Mouse (Mus musculus): ENCODE results near the gene Acoxl. TPM values are rescaled to one million over a fixed set of nuclear protein-coding genes. Genes with fewer than 3 reads are reported as not detected.
A peak's percentile ranks its signal among the peaks of the same experiment; 100 is the strongest.

Acoxl gene
- polyA plus RNA-seq, 1 experiment from 2014 or later = 0.09 TPM

DNA sequence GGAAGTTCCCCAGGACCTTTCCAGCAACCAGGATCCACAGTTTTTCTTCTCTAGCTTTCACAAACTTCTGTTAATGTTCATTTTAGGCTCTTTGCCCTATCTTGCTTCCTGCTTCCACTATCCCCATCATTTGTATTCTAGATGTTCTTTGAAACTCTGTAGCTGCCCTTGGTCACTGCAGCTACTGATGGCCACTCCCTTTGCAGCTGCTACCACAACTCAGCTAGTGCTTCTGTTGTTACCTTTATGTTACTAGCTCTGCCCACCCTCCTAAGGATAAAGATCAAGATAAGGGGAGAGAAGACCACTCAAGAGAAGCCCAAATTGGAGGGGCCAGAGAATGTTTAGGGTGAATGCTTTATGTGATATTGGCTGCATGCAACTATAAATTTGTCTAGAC lies 7.3 kb downstream of the Acoxl start:
- Histone ChIP-seq H3K4me3 (replicated peaks) (no peak overlapping the region), H3K9me3 (no peaks in the 10 kb centered on the region), H3K4me2 (replicated peaks) (no peak overlapping the region), H3K4me1 (replicated peaks) (no peaks in the 10 kb centered on the region), H3K27me3 (replicated peaks) (peaks cover under 1% of the 10 kb centered on the region; the same call in 1 of the 2 replicates), H3K9ac (no peak overlapping the region), H3K27ac (no peak overlapping the region), H3K36me3 (no peaks in the 10 kb centered on the region)
- no peak for ATAC-seq

- H3K27me3 ChIP-seq (replicated peaks) = no peaks in the 10 kb centered on the region
- H3K9ac ChIP-seq = no peak overlapping the region
- H3K36me3 ChIP-seq = no peaks in the 10 kb centered on the region
- no peak overlapping the region for H3K4me2 ChIP-seq (replicated peaks)
- H3K9me3 ChIP-seq = no peaks in the 10 kb centered on the region
- 35% methylated on average over 1 of the region's 1 CpGs for WGBS
- H3K27ac ChIP-seq = no peak overlapping the region
- H3K4me3 ChIP-seq (replicated peaks) = no peak overlapping the region
- no peak for ATAC-seq
- H3K4me1 ChIP-seq (replicated peaks) = no peaks in the 10 kb centered on the region
These were observed 7.9 kb downstream of the Acoxl start for GRCm38 (mm10) chr2:127846571-127846970.

DNA sequence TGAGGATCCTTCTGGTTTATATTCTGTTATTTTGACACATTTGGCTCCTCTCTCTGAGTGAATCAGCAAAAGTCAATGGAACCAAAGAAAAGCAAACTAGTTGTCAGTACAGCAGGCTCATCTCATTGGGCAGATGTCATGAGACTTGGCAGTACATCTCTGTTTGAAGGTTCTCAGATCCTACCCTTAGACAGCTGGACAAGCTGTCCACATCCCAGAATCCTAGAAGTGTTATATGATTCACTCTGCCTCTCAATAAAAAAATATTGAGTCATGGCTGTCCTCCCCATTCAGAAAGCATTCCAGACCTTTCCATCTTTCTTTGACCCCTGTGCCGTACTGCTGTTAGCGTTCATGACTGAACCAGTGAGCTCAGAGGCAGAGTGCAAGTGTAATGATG lies 11.7 kb downstream of the Acoxl start:
- Histone ChIP-seq H3K4me2 (replicated peaks) (no peak overlapping the region), H3K27ac (no peak overlapping the region), H3K4me1 (replicated peaks) (no peaks in the 10 kb centered on the region), H3K36me3 (no peaks in the 10 kb centered on the region), H3K9me3 (no peaks in the 10 kb centered on the region), H3K9ac (no peak overlapping the region), H3K4me3 (replicated peaks) (no peak overlapping the region), H3K27me3 (replicated peaks) (no peaks in the 10 kb centered on the region)
- WGBS = 63% methylated on average over 2 of the region's 2 CpGs
- no peak for ATAC-seq

GRCm38 (mm10) chr2:127854332-127854991 lies 15.8 kb downstream of the Acoxl start:
- no peaks in the 10 kb centered on the region for H3K36me3 ChIP-seq
- peak; percentile 45; the same call in 1 of the 2 replicates for ATAC-seq
- H3K27me3 ChIP-seq (replicated peaks) = no peaks in the 10 kb centered on the region
- H3K4me3 ChIP-seq (replicated peaks) = no peak overlapping the region
- 63% methylated on average over 3 of the region's 4 CpGs for WGBS
- H3K9me3 ChIP-seq = no peaks in the 10 kb centered on the region
- H3K4me1 ChIP-seq (replicated peaks) = no peaks in the 10 kb centered on the region
- H3K4me2 ChIP-seq (replicated peaks) = no peak overlapping the region
- H3K9ac ChIP-seq = no peak overlapping the region
- H3K27ac ChIP-seq = no peak overlapping the region

- Histone ChIP-seq H3K4me3 (replicated peaks) (no peak overlapping the region), H3K27me3 (replicated peaks) (no peaks in the 10 kb centered on the region), H3K9me3 (no peaks in the 10 kb centered on the region), H3K27ac (no peak overlapping the region), H3K36me3 (no peaks in the 10 kb centered on the region), H3K4me2 (replicated peaks) (no peak overlapping the region), H3K9ac (no peak overlapping the region), H3K4me1 (replicated peaks) (no peaks in the 10 kb centered on the region)
- 83% methylated on average over 4 of the region's 4 CpGs for WGBS
- no peak for ATAC-seq
These were observed 25.7 kb downstream of the Acoxl start for GRCm38 (mm10) chr2:127864381-127864780.

DNA sequence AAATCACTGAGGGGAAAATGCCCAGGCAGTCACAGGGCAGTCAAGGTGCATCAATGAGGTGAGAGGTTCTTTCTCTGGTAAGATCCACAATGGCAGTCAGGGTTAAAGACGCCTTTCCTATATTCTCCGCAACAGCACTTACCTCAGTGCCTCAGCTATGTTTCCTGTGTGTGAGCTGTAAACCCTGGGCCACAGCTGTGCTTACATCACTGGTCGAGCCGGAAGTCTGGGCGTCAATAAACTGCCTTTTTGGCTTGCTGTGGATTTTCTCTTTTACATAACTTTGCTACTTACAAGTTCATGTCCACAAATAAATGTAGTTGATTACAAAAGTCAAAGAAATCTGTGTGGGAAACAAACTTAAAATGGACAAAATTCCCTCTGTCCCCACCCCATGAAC lies 42.4 kb downstream of the Acoxl start:
- no peaks in the 10 kb centered on the region for H3K36me3 ChIP-seq
- H3K4me1 ChIP-seq (replicated peaks) = no peaks in the 10 kb centered on the region
- H3K27ac ChIP-seq = no peak overlapping the region
- WGBS = 61% methylated on average over 5 of the region's 5 CpGs
- ATAC-seq = no peak
- no peak overlapping the region for H3K4me2 ChIP-seq (replicated peaks)
- H3K9me3 ChIP-seq = no peaks in the 10 kb centered on the region
- H3K27me3 ChIP-seq (replicated peaks) = no peaks in the 10 kb centered on the region
- no peak overlapping the region for H3K4me3 ChIP-seq (replicated peaks)
- H3K9ac ChIP-seq = no peak overlapping the region

DNA sequence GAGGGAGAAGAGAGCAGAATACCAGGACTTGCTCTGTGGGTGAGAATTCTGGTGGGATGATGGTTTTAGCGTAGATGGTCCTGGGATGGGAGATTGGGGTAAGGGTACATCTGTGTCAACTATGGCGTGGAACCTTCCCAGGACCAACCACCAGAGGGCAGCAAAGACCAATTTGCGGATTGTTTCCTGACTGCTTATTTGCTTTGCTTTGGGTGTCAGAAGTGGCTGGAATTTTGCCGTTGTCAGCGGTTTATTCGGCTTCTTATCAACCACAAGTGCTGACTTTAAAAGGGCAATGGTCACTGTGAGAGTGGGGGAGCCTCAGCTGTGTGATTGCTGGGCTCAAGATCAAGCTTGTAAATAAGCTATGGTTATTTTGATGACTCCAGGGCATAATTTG lies 50.8 kb downstream of the Acoxl start:
- Histone ChIP-seq H3K9me3 (no peaks in the 10 kb centered on the region), H3K27me3 (replicated peaks) (peaks cover 11% of the 10 kb centered on the region; the same call in 1 of the 2 replicates), H3K27ac (no peak overlapping the region), H3K4me1 (replicated peaks) (0 out of 2 replicates have a peak, but pooled peaks cover 3% of the 10 kb centered on the region), H3K4me3 (replicated peaks) (no peak overlapping the region), H3K9ac (no peak overlapping the region), H3K4me2 (replicated peaks) (no peak overlapping the region), H3K36me3 (no peaks in the 10 kb centered on the region)
- 4% methylated on average over 6 of the region's 6 CpGs for WGBS
- peak; percentile 67 for ATAC-seq

GRCm38 (mm10) chr2:127889979-127890378 lies 51.3 kb downstream of the Acoxl start:
- Histone ChIP-seq H3K4me1 (replicated peaks) (0 out of 2 replicates have a peak, but pooled peaks cover 3% of the 10 kb centered on the region), H3K9me3 (no peaks in the 10 kb centered on the region), H3K27ac (no peak overlapping the region), H3K27me3 (replicated peaks) (peaks cover 11% of the 10 kb centered on the region; the same call in 1 of the 2 replicates), H3K4me3 (replicated peaks) (no peak overlapping the region), H3K4me2 (replicated peaks) (no peak overlapping the region), H3K9ac (no peak overlapping the region), H3K36me3 (no peaks in the 10 kb centered on the region)
- ATAC-seq = 0 out of 2 replicates have a peak, but pooled peaks have one; percentile 14
- 80% methylated on average over 5 of the region's 5 CpGs for WGBS

GRCm38 (mm10) chr2:127890526-127890925 lies 51.9 kb downstream of the Acoxl start:
- no peak overlapping the region for H3K27ac ChIP-seq
- ATAC-seq = peak; percentile 75
- H3K9me3 ChIP-seq = no peaks in the 10 kb centered on the region
- no peak overlapping the region for H3K4me2 ChIP-seq (replicated peaks)
- peaks cover 11% of the 10 kb centered on the region; the same call in 1 of the 2 replicates for H3K27me3 ChIP-seq (replicated peaks)
- no peak overlapping the region for H3K4me3 ChIP-seq (replicated peaks)
- no peak overlapping the region for H3K9ac ChIP-seq
- 48% methylated on average over 8 of the region's 8 CpGs for WGBS
- H3K36me3 ChIP-seq = no peaks in the 10 kb centered on the region
- H3K4me1 ChIP-seq (replicated peaks) = 0 out of 2 replicates have a peak, but pooled peaks cover 3% of the 10 kb centered on the region

GRCm38 (mm10) chr2:127891056-127891455 lies 52.4 kb downstream of the Acoxl start:
- H3K4me3 ChIP-seq (replicated peaks) = no peak overlapping the region
- 0 out of 2 replicates have a peak, but pooled peaks cover 3% of the 10 kb centered on the region for H3K4me1 ChIP-seq (replicated peaks)
- no peak overlapping the region for H3K4me2 ChIP-seq (replicated peaks)
- no peak overlapping the region for H3K27ac ChIP-seq
- H3K9ac ChIP-seq = no peak overlapping the region
- peaks cover 11% of the 10 kb centered on the region; the same call in 1 of the 2 replicates for H3K27me3 ChIP-seq (replicated peaks)
- no peaks in the 10 kb centered on the region for H3K36me3 ChIP-seq
- WGBS = 94% methylated on average over 3 of the region's 3 CpGs
- ATAC-seq = no peak
- H3K9me3 ChIP-seq = no peaks in the 10 kb centered on the region

DNA sequence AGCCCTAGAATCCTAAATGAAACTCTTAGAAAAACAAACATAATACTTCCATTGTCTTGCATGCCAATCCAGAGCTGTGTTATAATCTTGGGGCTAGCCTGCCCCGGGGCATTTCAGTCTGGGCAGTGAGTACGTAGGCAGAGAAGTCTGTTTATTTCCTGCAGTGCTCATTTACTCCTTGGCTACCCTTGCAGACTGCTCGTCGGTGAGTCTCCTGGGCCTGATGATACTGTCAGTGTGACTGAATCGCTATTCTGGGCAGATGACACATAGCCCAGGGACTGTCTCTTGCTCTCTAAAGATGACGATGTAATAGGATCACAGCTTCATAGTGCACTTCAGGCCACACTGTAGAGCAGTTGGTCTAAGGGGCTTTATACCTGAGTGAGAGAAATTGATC lies 56.2 kb downstream of the Acoxl start:
- Histone ChIP-seq H3K4me1 (replicated peaks) (0 out of 2 replicates have a peak, but pooled peaks cover 3% of the 10 kb centered on the region), H3K36me3 (no peaks in the 10 kb centered on the region), H3K9me3 (no peaks in the 10 kb centered on the region), H3K4me3 (replicated peaks) (no peak overlapping the region), H3K9ac (no peak overlapping the region), H3K4me2 (replicated peaks) (no peak overlapping the region), H3K27ac (no peak overlapping the region), H3K27me3 (replicated peaks) (no peaks in the 10 kb centered on the region)
- 55% methylated on average over 6 of the region's 6 CpGs for WGBS
- no peak for ATAC-seq

GRCm38 (mm10) chr2:127897718-127898117 lies 59.0 kb downstream of the Acoxl start:
- ATAC-seq = peak; percentile 39
- no peak overlapping the region for H3K27ac ChIP-seq
- 58% methylated on average over 5 of the region's 5 CpGs for WGBS

GRCm38 (mm10) chr2:127904918-127905317 lies 66.2 kb downstream of the Acoxl start:
- WGBS = 76% methylated on average over 10 of the region's 10 CpGs
- no peak overlapping the region for H3K4me3 ChIP-seq (replicated peaks)
- H3K36me3 ChIP-seq = no peaks in the 10 kb centered on the region
- no peaks in the 10 kb centered on the region for H3K9me3 ChIP-seq
- H3K9ac ChIP-seq = no peak overlapping the region
- H3K4me1 ChIP-seq (replicated peaks) = peaks cover 11% of the 10 kb centered on the region; the same call in 1 of the 2 replicates
- 0 out of 2 replicates have a peak, but pooled peaks have one; percentile 31 for ATAC-seq
- no peak overlapping the region for H3K4me2 ChIP-seq (replicated peaks)
- H3K27me3 ChIP-seq (replicated peaks) = no peaks in the 10 kb centered on the region
- H3K27ac ChIP-seq = no peak overlapping the region

More at GRCm38 (mm10) chr2:127897718-127898117, 59.0 kb downstream of the Acoxl start:
- Histone ChIP-seq H3K9ac (no peak overlapping the region), H3K27me3 (replicated peaks) (no peaks in the 10 kb centered on the region), H3K36me3 (no peaks in the 10 kb centered on the region), H3K4me2 (replicated peaks) (no peak overlapping the region), H3K4me1 (replicated peaks) (no peaks in the 10 kb centered on the region), H3K9me3 (no peaks in the 10 kb centered on the region), H3K4me3 (replicated peaks) (no peak overlapping the region)

Data from intestine, embryonic 15.5 days (tissue).